Mouse (Mus musculus): ENCODE data around the gene Parg. TPM values are rescaled to one million over a fixed set of nuclear protein-coding genes. Genes with fewer than 3 reads are reported as not detected.

The Parg gene
- polyA plus RNA-seq, 1 experiment from 2014 or later: 31.1 TPM

DNA sequence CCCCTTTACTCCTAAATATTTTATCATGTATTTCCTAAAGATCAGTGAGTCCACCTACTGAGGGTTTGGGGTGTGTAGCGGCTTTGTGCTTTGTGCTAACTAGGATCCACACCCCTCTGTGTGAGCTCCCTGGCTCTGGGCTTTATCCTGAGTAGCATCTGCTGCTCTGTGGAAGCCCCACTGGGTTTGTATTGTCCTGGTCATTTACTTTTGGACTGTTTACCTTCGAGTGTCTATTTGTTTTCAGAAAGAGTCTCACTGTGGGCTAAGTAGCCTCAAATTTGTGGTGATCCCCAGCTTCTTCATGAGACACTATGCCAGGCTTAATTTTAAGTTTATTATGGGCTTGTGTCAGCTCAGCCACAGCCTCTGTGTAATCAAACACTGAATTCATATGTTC lies 67.2 kb downstream of the Parg start:
- no peaks in the 10 kb centered on the region for H3K9me3 ChIP-seq (replicated peaks; ENCODE audit: control insufficient read depth, low read length, poor library complexity, severe bottlenecking)
- H3K4me2 ChIP-seq (ENCODE audit: low read length): no peak overlapping the region
- H3K9ac ChIP-seq (ENCODE audit: low read depth, low read length): no peak overlapping the region
- 53% methylated on average over 2 of the region's 2 CpGs for WGBS
- H3K27me3 ChIP-seq (ENCODE audit: control insufficient read depth, insufficient read depth, low read depth, low read length): no peaks in the 10 kb centered on the region
- H3K4me3 ChIP-seq (ENCODE audit: low read depth, low read length): no peak overlapping the region
- H3K36me3 ChIP-seq (ENCODE audit: control insufficient read depth, insufficient read depth, low read length): peaks cover 4% of the 10 kb centered on the region; the same call in 1 of the 2 replicates
- no peak overlapping the region for H3K27ac ChIP-seq (ENCODE audit: low read length)
- no peak for ATAC-seq
- H3K4me1 ChIP-seq (ENCODE audit: control insufficient read depth, insufficient read depth, low read length): no peaks in the 10 kb centered on the region

- no peak overlapping the region for H3K4me2 ChIP-seq (ENCODE audit: low read length)
- no peaks in the 10 kb centered on the region for H3K9me3 ChIP-seq (replicated peaks; ENCODE audit: control insufficient read depth, low read length, poor library complexity, severe bottlenecking)
- H3K27me3 ChIP-seq (ENCODE audit: control insufficient read depth, insufficient read depth, low read depth, low read length): no peaks in the 10 kb centered on the region
- no peak overlapping the region for H3K4me3 ChIP-seq (ENCODE audit: low read depth, low read length)
- no peaks in the 10 kb centered on the region for H3K4me1 ChIP-seq (ENCODE audit: control insufficient read depth, insufficient read depth, low read length)
- H3K36me3 ChIP-seq (ENCODE audit: control insufficient read depth, insufficient read depth, low read length): peaks cover 4% of the 10 kb centered on the region; the same call in 1 of the 2 replicates
- WGBS: 91% methylated on average over 4 of the region's 4 CpGs
- no peak overlapping the region for H3K9ac ChIP-seq (ENCODE audit: low read depth, low read length)
- ATAC-seq: no peak
- H3K27ac ChIP-seq (ENCODE audit: low read length): no peak overlapping the region
These were observed 67.8 kb downstream of the Parg start for GRCm38 (mm10) chr14:32269589-32269988.

DNA sequence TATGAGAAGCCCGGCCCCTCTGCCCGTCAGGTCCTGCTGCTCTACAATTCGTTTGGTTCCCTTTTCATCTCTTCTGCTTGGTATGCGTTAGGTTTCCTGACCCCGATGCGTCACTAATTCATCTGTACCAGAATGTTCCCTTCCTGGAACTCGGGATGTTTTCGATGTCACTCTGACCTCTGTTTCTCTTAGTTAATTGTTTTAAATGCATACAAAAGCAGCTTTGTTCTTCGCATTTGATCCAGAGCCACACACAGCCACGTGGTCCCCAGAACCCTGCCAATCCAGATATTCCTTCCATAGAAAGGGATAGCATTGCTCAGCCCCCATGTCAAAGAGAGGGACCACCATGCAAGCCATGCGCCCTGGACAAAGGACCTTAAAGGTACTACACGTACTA lies 99.9 kb downstream of the Parg start:
- 57% methylated on average over 12 of the region's 12 CpGs for WGBS
- no peaks in the 10 kb centered on the region; the same call in 1 of the 2 replicates for H3K36me3 ChIP-seq (ENCODE audit: control insufficient read depth, insufficient read depth, low read length)
- ATAC-seq: no peak
- no peak overlapping the region for H3K9ac ChIP-seq (ENCODE audit: low read depth, low read length)
- no peak overlapping the region for H3K4me2 ChIP-seq (ENCODE audit: low read length)
- H3K4me1 ChIP-seq (ENCODE audit: control insufficient read depth, insufficient read depth, low read length): no peaks in the 10 kb centered on the region
- no peak overlapping the region for H3K4me3 ChIP-seq (ENCODE audit: low read depth, low read length)
- H3K27me3 ChIP-seq (ENCODE audit: control insufficient read depth, insufficient read depth, low read depth, low read length): no peaks in the 10 kb centered on the region
- no peak overlapping the region for H3K27ac ChIP-seq (ENCODE audit: low read length)
- no peaks in the 10 kb centered on the region for H3K9me3 ChIP-seq (replicated peaks; ENCODE audit: control insufficient read depth, low read length, poor library complexity, severe bottlenecking)

DNA sequence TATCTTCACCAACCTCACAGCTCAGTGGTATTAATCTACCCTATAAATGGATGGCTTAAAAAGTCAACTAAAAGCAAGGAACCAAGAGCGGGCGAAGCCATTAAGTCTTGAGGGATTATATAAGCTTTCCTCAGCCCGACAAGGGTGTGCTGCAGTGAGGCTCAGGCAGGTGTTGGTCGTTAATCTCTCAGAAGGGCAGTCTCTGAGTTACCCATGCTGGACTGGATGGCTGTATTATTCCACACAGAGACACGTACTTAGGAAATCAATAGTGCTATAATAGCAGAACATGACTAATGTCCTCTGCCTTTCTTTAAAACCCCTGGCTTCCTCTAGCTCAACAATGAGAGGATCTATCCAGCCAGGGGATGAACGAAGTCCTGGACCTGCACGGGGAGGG lies 100.7 kb downstream of the Parg start:
- no peak overlapping the region for H3K4me2 ChIP-seq (ENCODE audit: low read length)
- no peak overlapping the region for H3K27ac ChIP-seq (ENCODE audit: low read length)
- H3K4me3 ChIP-seq (ENCODE audit: low read depth, low read length): no peak overlapping the region
- H3K4me1 ChIP-seq (ENCODE audit: control insufficient read depth, insufficient read depth, low read length): no peaks in the 10 kb centered on the region
- no peaks in the 10 kb centered on the region for H3K9me3 ChIP-seq (replicated peaks; ENCODE audit: control insufficient read depth, low read length, poor library complexity, severe bottlenecking)
- 76% methylated on average over 7 of the region's 7 CpGs for WGBS
- H3K27me3 ChIP-seq (ENCODE audit: control insufficient read depth, insufficient read depth, low read depth, low read length): no peaks in the 10 kb centered on the region
- no peak for ATAC-seq
- no peaks in the 10 kb centered on the region; the same call in 1 of the 2 replicates for H3K36me3 ChIP-seq (ENCODE audit: control insufficient read depth, insufficient read depth, low read length)
- no peak overlapping the region for H3K9ac ChIP-seq (ENCODE audit: low read depth, low read length)

- no peaks in the 10 kb centered on the region for H3K9me3 ChIP-seq (replicated peaks; ENCODE audit: control insufficient read depth, low read length, poor library complexity, severe bottlenecking)
- H3K27me3 ChIP-seq (ENCODE audit: control insufficient read depth, insufficient read depth, low read depth, low read length): no peaks in the 10 kb centered on the region
- no peaks in the 10 kb centered on the region for H3K36me3 ChIP-seq (ENCODE audit: control insufficient read depth, insufficient read depth, low read length)
- H3K4me2 ChIP-seq (ENCODE audit: low read length): no peak overlapping the region
- 88% methylated on average over 8 of the region's 8 CpGs for WGBS
- no peak overlapping the region for H3K9ac ChIP-seq (ENCODE audit: low read depth, low read length)
- H3K27ac ChIP-seq (ENCODE audit: low read length): no peak overlapping the region
- H3K4me1 ChIP-seq (ENCODE audit: control insufficient read depth, insufficient read depth, low read length): no peaks in the 10 kb centered on the region
- no peak overlapping the region for H3K4me3 ChIP-seq (ENCODE audit: low read depth, low read length)
- ATAC-seq: no peak
These were observed 103.2 kb downstream of the Parg start for GRCm38 (mm10) chr14:32304921-32305320.

DNA sequence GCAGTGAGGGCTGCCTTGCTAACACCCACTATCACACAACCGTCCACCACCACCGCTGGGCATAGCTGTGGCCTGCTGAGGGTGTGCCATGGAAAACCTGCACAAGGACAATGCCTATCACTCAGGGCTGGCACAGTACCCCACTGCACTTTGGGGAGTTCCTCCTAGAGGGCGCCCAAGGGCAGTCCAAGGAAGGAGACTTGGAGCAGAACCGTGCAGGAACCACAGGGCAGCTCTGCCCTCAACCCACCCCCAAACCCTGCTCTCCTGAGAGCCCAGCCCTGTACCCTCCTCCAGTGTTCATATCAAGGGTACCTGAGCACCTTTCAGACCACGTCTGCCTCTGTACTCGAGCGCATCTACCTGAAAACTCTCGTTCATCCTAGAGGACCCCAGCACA lies 108.1 kb downstream of the Parg start:
- WGBS: 43% methylated on average over 8 of the region's 8 CpGs
- Histone ChIP-seq H3K27me3 (ENCODE audit: control insufficient read depth, insufficient read depth, low read depth, low read length) (no peaks in the 10 kb centered on the region), H3K4me1 (ENCODE audit: control insufficient read depth, insufficient read depth, low read length) (no peaks in the 10 kb centered on the region), H3K36me3 (ENCODE audit: control insufficient read depth, insufficient read depth, low read length) (no peaks in the 10 kb centered on the region), H3K27ac (ENCODE audit: low read length) (no peak overlapping the region), H3K9me3 (replicated peaks; ENCODE audit: control insufficient read depth, low read length, poor library complexity, severe bottlenecking) (no peaks in the 10 kb centered on the region), H3K9ac (ENCODE audit: low read depth, low read length) (no peak overlapping the region), H3K4me2 (ENCODE audit: low read length) (no peak overlapping the region), H3K4me3 (ENCODE audit: low read depth, low read length) (no peak overlapping the region)
- peak; percentile 45; the same call in 1 of the 2 replicates for ATAC-seq

DNA sequence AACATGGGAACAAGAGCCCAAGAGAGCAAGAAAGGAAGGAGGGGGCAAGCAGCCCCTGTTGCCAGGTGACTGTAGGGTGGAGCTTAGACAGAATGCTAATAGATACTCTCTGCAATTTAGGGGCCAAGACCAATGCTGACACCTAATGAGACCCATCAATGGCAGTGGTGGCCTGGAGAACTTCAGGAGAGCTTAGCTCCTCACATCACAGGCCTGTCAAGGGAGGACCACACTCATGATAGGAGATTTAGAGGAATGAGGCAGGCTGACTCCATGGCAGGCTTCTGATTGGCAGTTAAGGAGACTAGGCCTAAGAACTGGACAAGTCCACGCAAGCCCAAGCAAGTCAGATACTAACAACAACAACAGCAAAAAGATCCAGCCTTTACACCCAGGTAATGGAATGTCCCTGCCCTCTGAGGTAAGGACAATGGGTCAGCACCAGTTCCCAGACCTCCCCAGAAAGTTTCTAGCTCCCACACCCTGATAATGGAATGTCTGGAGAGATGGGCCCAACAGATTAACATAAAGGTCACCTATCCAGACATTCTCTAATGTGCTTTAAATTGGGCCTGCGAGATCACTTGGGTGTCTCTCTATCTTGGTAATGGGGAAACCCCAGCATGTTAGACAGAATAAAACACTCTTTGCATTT lies 109.8 kb downstream of the Parg start:
- no peak overlapping the region for H3K4me3 ChIP-seq (ENCODE audit: low read depth, low read length)
- H3K9ac ChIP-seq (ENCODE audit: low read depth, low read length): no peak overlapping the region
- no peak overlapping the region for H3K4me2 ChIP-seq (ENCODE audit: low read length)
- H3K4me1 ChIP-seq (ENCODE audit: control insufficient read depth, insufficient read depth, low read length): no peaks in the 10 kb centered on the region
- H3K36me3 ChIP-seq (ENCODE audit: control insufficient read depth, insufficient read depth, low read length): no peaks in the 10 kb centered on the region
- H3K27ac ChIP-seq (ENCODE audit: low read length): no peak overlapping the region
- no peaks in the 10 kb centered on the region for H3K9me3 ChIP-seq (replicated peaks; ENCODE audit: control insufficient read depth, low read length, poor library complexity, severe bottlenecking)
- no peaks in the 10 kb centered on the region for H3K27me3 ChIP-seq (ENCODE audit: control insufficient read depth, insufficient read depth, low read depth, low read length)
- no peak for ATAC-seq
- 96% methylated on average over 2 of the region's 2 CpGs for WGBS

- Histone ChIP-seq H3K4me1 (ENCODE audit: control insufficient read depth, insufficient read depth, low read length) (peaks cover 11% of the 10 kb centered on the region; the same call in 1 of the 2 replicates), H3K4me2 (ENCODE audit: low read length) (peak overlapping the region; percentile 23), H3K27ac (ENCODE audit: low read length) (no peak overlapping the region), H3K27me3 (ENCODE audit: control insufficient read depth, insufficient read depth, low read depth, low read length) (no peaks in the 10 kb centered on the region), H3K9me3 (replicated peaks; ENCODE audit: control insufficient read depth, low read length, poor library complexity, severe bottlenecking) (no peaks in the 10 kb centered on the region), H3K9ac (ENCODE audit: low read depth, low read length) (no peak overlapping the region), H3K36me3 (ENCODE audit: control insufficient read depth, insufficient read depth, low read length) (no peaks in the 10 kb centered on the region), H3K4me3 (ENCODE audit: low read depth, low read length) (peak overlapping the region; percentile 12; the same call in 1 of the 2 replicates)
- ATAC-seq: no peak
- WGBS: 7% methylated on average over 4 of the region's 4 CpGs
These were observed 116.1 kb downstream of the Parg start for GRCm38 (mm10) chr14:32317822-32318221.

GRCm38 (mm10) chr14:32321732-32322685 lies 120.3 kb downstream of the Parg start, which contains the start of gene Ogdhl:
Ogdhl (plus strand) TSS chr14:32322019.
- H3K4me1 ChIP-seq (ENCODE audit: control insufficient read depth, insufficient read depth, low read length): peaks cover 11% of the 10 kb centered on the region; the same call in 1 of the 2 replicates
- H3K9me3 ChIP-seq (replicated peaks; ENCODE audit: control insufficient read depth, low read length, poor library complexity, severe bottlenecking): no peaks in the 10 kb centered on the region
- peak within 1 kb of the TSS; percentile 65 for H3K4me3 ChIP-seq (ENCODE audit: low read depth, low read length)
- H3K36me3 ChIP-seq (ENCODE audit: control insufficient read depth, insufficient read depth, low read length): no peaks in the 10 kb centered on the region
- no peaks in the 10 kb centered on the region for H3K27me3 ChIP-seq (ENCODE audit: control insufficient read depth, insufficient read depth, low read depth, low read length)
- H3K4me2 ChIP-seq (ENCODE audit: low read length): peak within 1 kb of the TSS; percentile 74
- 4% methylated on average over 37 of the region's 50 CpGs for WGBS
- H3K27ac ChIP-seq (ENCODE audit: low read length): peak within 1 kb of the TSS; percentile 21; the same call in 1 of the 2 replicates
- ATAC-seq: peak; percentile 81
- peak within 1 kb of the TSS; percentile 82 for H3K9ac ChIP-seq (ENCODE audit: low read depth, low read length)

Data from midbrain, embryonic 16.5 days (tissue).